Mouse (Mus musculus) CH12.LX (cell line): ENCODE data around the gene Fancd2. TPM values are rescaled to one million over a fixed set of nuclear protein-coding genes. Genes with fewer than 3 reads are reported as not detected.
A peak's percentile ranks its signal among the peaks of the same experiment; 100 is the strongest.

Experiments
- CHD2 ChIP-seq: IDR thresholded peaks from 2 replicates; pipeline ENCODE4 v1.6.1; 2011; ENCODE audit warnings: low read length, improper control_type of control experiment
- HCFC1 ChIP-seq: IDR thresholded peaks from 2 replicates; pipeline ENCODE4 v1.6.1; 2012; ENCODE audit warnings: low read depth, mild to moderate bottlenecking, inconsistent platforms, low read length, improper control_type of control experiment
- MEF2A ChIP-seq: IDR thresholded peaks from 2 replicates; pipeline ENCODE4 v1.6.1; 2014; ENCODE audit warnings: low read depth, mild to moderate bottlenecking, inconsistent platforms, low read length, improper control_type of control experiment, borderline replicate concordance
- MYC ChIP-seq: IDR thresholded peaks from 2 replicates; pipeline ENCODE4 v1.6.1; 2011; ENCODE audit warnings: low read depth, mild to moderate bottlenecking, improper control_type of control experiment, low read length
- NRF1 ChIP-seq: IDR thresholded peaks from 2 replicates; pipeline ENCODE4 v1.6.1; 2014; ENCODE audit warnings: low read depth, mild to moderate bottlenecking, inconsistent platforms, low read length, improper control_type of control experiment, moderate library complexity
- RCOR1 ChIP-seq: conservative IDR thresholded peaks from 2 replicates; pipeline ENCODE4 v1.6.1; 2012; ENCODE audit warnings: low read depth, mild to moderate bottlenecking, inconsistent platforms, low read length, improper control_type of control experiment
- UBTF ChIP-seq: IDR thresholded peaks from 2 replicates; pipeline ENCODE4 v1.6.1; 2012; ENCODE audit warnings: low read depth, mild to moderate bottlenecking, inconsistent platforms, low read length, improper control_type of control experiment, moderate library complexity
- USF2 ChIP-seq: conservative IDR thresholded peaks from 2 replicates; pipeline ENCODE4 v1.6.1; 2011; ENCODE audit warnings: low read depth, low read length, improper control_type of control experiment
- polyA plus RNA-seq: library from polyadenylated mRNA; unstranded; fragments of >175 nt; gene quantifications from 2 replicates; pipeline ENCODE4 v1.2.1, GENCODE M21; 2012; ENCODE audit warnings: low read depth; ENCODE audit not compliant: insufficient read length
- total RNA-seq, 2 experiments: library from RNA; depleted of rRNA; stranded (reverse); fragments of 300-350 nt in 1 of 2; fragments of >200 nt in 1 of 2; gene quantifications; 2 replicates each; pipeline ENCODE4 v1.2.3; 2012 to 2014

Fancd2 gene
- total and polyA plus RNA-seq, 3 experiments = 25.5 to 32.7 (median 30.2) TPM

DNA sequence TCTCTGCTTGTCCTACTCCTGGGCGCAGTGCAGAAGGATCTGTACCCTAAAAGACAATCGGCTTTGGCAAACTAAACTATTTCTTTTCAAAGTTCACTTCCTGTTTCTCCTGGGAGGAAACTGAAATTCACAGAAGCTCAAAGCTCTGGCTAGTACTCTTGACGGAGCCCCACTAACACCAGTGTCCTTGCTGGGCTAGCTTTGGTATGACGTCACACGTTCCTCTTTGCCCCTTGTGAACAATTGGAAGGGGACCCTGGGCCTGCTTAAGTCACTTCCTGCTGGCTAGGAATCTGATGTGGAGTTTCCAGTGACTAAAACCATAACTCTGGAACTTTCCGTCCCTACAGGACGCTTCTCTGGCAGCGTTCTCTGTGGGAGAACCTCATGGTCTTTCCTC is 113.3 kb downstream of the Fancd2 start (continued):
- TF ChIP-seq HCFC1 (peak; percentile 31; the same call in 1 of the 2 replicates), MYC (0 out of 2 replicates have a peak, but pooled peaks have one; percentile 28), MEF2A (peak; percentile 69; the same call in 1 of the 2 replicates), RCOR1 (no peak; the same call in 1 of the 2 replicates), NRF1 (no peak), UBTF (no peak), USF2 (no peak), CHD2 (no peak)
- TF ChIP-seq, all 38 proteins: peak for 11

Other genes starting within 250 kb of the Fancd2 start
Only the 20 nearest of the 22 such genes appear.
- 12.5 and 13.8 TPM in 2 replicates for gene Ogg1, start 204.7 kb upstream of the Fancd2 start, total RNA-seq (2012; rRNA removed)
- 14.4 and 14.5 TPM in 2 replicates for gene Ogg1, start 204.7 kb upstream of the Fancd2 start, total RNA-seq (2014; rRNA removed)
- 19.5 and 20.1 TPM in 2 replicates for gene Ogg1, start 204.7 kb upstream of the Fancd2 start, polyA plus RNA-seq
- gene Camk1, start 187.7 kb upstream of the Fancd2 start, total RNA-seq (2012; rRNA removed) = 4.1 and 5.3 TPM in 2 replicates
- 0.20 and 0.36 TPM in 2 replicates for gene Camk1, start 187.7 kb upstream of the Fancd2 start, total RNA-seq (2014; rRNA removed)
- 0.97 and 1.4 TPM in 2 replicates for gene Camk1, start 187.7 kb upstream of the Fancd2 start, polyA plus RNA-seq
- 14.6 and 19.4 TPM in 2 replicates for gene Tada3, start 153.8 kb upstream of the Fancd2 start, total RNA-seq (2012; rRNA removed)
- 7.2 and 7.6 TPM in 2 replicates for gene Tada3, start 153.8 kb upstream of the Fancd2 start, total RNA-seq (2014; rRNA removed)
- 24.8 and 28.2 TPM in 2 replicates for gene Tada3, start 153.8 kb upstream of the Fancd2 start, polyA plus RNA-seq
- gene Arpc4, start 153.6 kb upstream of the Fancd2 start, total RNA-seq (2012; rRNA removed) = 150 and 190 TPM in 2 replicates
- gene Arpc4, start 153.6 kb upstream of the Fancd2 start, total RNA-seq (2014; rRNA removed) = 202 and 234 TPM in 2 replicates
- gene Arpc4, start 153.6 kb upstream of the Fancd2 start, polyA plus RNA-seq = 314 and 345 TPM in 2 replicates
- gene Ttll3, start 142.4 kb upstream of the Fancd2 start, total RNA-seq (2012; rRNA removed) = 5.1 and 5.3 TPM in 2 replicates
- gene Ttll3, start 142.4 kb upstream of the Fancd2 start, total RNA-seq (2014; rRNA removed) = 0.87 and 1.8 TPM in 2 replicates
- 4.4 and 5.1 TPM in 2 replicates for gene Ttll3, start 142.4 kb upstream of the Fancd2 start, polyA plus RNA-seq
- gene Rpusd3, start 112.3 kb upstream of the Fancd2 start, total RNA-seq (2012; rRNA removed) = 26.3 and 28.6 TPM in 2 replicates
- 18.8 and 22.1 TPM in 2 replicates for gene Rpusd3, start 112.3 kb upstream of the Fancd2 start, total RNA-seq (2014; rRNA removed)
- 18.5 and 26.5 TPM in 2 replicates for gene Rpusd3, start 112.3 kb upstream of the Fancd2 start, polyA plus RNA-seq
- gene Cidec, start 95.9 kb upstream of the Fancd2 start, total RNA-seq (2012; rRNA removed) = 0.17 TPM in 1 of 2 replicates, not detected in the other
- gene Cidec, start 95.9 kb upstream of the Fancd2 start, total RNA-seq (2014; rRNA removed) = not detected in 2 replicates
- gene Cidec, start 95.9 kb upstream of the Fancd2 start, polyA plus RNA-seq = 0.14 TPM in 1 of 2 replicates, not detected in the other
- 69.2 and 83.9 TPM in 2 replicates for gene Jagn1, start 89.1 kb upstream of the Fancd2 start, total RNA-seq (2012; rRNA removed)
- 90.4 and 106 TPM in 2 replicates for gene Jagn1, start 89.1 kb upstream of the Fancd2 start, total RNA-seq (2014; rRNA removed)
- 88.3 and 103 TPM in 2 replicates for gene Jagn1, start 89.1 kb upstream of the Fancd2 start, polyA plus RNA-seq
- 0.13 TPM in 1 of 2 replicates, not detected in the other for gene Il17re, start 73.2 kb upstream of the Fancd2 start, total RNA-seq (2012; rRNA removed)
- not detected in 2 replicates for gene Il17re, start 73.2 kb upstream of the Fancd2 start, total RNA-seq (2014; rRNA removed)
- 0.13 TPM in 1 of 2 replicates, not detected in the other for gene Il17re, start 73.2 kb upstream of the Fancd2 start, polyA plus RNA-seq
- gene Il17rc, start 60.3 kb upstream of the Fancd2 start, total RNA-seq (2012; rRNA removed) = not detected in 2 replicates
- gene Il17rc, start 60.3 kb upstream of the Fancd2 start, total RNA-seq (2014; rRNA removed) = not detected in 2 replicates
- gene Il17rc, start 60.3 kb upstream of the Fancd2 start, polyA plus RNA-seq = not detected in 2 replicates
- 4.3 and 6.2 TPM in 2 replicates for gene Creld1, start 48.4 kb upstream of the Fancd2 start, total RNA-seq (2012; rRNA removed)
- gene Creld1, start 48.4 kb upstream of the Fancd2 start, total RNA-seq (2014; rRNA removed) = 3.3 and 3.4 TPM in 2 replicates
- 12.9 and 14.3 TPM in 2 replicates for gene Creld1, start 48.4 kb upstream of the Fancd2 start, polyA plus RNA-seq
- not detected in 2 replicates for gene Prrt3, start 29.8 kb upstream of the Fancd2 start, total RNA-seq (2012; rRNA removed)
- gene Prrt3, start 29.8 kb upstream of the Fancd2 start, total RNA-seq (2014; rRNA removed) = not detected in 2 replicates
- not detected in 2 replicates for gene Prrt3, start 29.8 kb upstream of the Fancd2 start, polyA plus RNA-seq
- 52.7 and 62.2 TPM in 2 replicates for gene Emc3, start within 50 bp of the Fancd2 start, total RNA-seq (2012; rRNA removed)
- gene Emc3, start within 50 bp of the Fancd2 start, total RNA-seq (2014; rRNA removed) = 87.5 and 90.9 TPM in 2 replicates
- 64.6 and 64.9 TPM in 2 replicates for gene Emc3, start within 50 bp of the Fancd2 start, polyA plus RNA-seq
- gene Fancd2os, start 69.0 kb downstream of the Fancd2 start, total RNA-seq (2012; rRNA removed) = not detected in 2 replicates
- not detected in 2 replicates for gene Fancd2os, start 69.0 kb downstream of the Fancd2 start, total RNA-seq (2014; rRNA removed)
- 0.31 and 0.45 TPM in 2 replicates for gene Fancd2os, start 69.0 kb downstream of the Fancd2 start, polyA plus RNA-seq
- 112 and 122 TPM in 2 replicates for gene Brk1, start 73.1 kb downstream of the Fancd2 start, total RNA-seq (2012; rRNA removed)
- gene Brk1, start 73.1 kb downstream of the Fancd2 start, total RNA-seq (2014; rRNA removed) = 224 and 245 TPM in 2 replicates
- gene Brk1, start 73.1 kb downstream of the Fancd2 start, polyA plus RNA-seq = 142 and 145 TPM in 2 replicates
- gene Vhl, start 92.3 kb downstream of the Fancd2 start, total RNA-seq (2012; rRNA removed) = 14.2 and 17.6 TPM in 2 replicates
- 32.6 and 36.6 TPM in 2 replicates for gene Vhl, start 92.3 kb downstream of the Fancd2 start, total RNA-seq (2014; rRNA removed)
- 19.2 and 23.1 TPM in 2 replicates for gene Vhl, start 92.3 kb downstream of the Fancd2 start, polyA plus RNA-seq
- gene Irak2, start 106.8 kb downstream of the Fancd2 start, total RNA-seq (2012; rRNA removed) = 31.6 and 39.5 TPM in 2 replicates
- 26.9 and 30.0 TPM in 2 replicates for gene Irak2, start 106.8 kb downstream of the Fancd2 start, total RNA-seq (2014; rRNA removed)
- gene Irak2, start 106.8 kb downstream of the Fancd2 start, polyA plus RNA-seq = 32.5 and 38.6 TPM in 2 replicates
- gene Tatdn2, start 165.4 kb downstream of the Fancd2 start, total RNA-seq (2012; rRNA removed) = 35.1 and 62.5 TPM in 2 replicates
- gene Tatdn2, start 165.4 kb downstream of the Fancd2 start, total RNA-seq (2014; rRNA removed) = 34.5 and 35.5 TPM in 2 replicates
- 58.0 and 70.8 TPM in 2 replicates for gene Tatdn2, start 165.4 kb downstream of the Fancd2 start, polyA plus RNA-seq
- gene Ghrl, start 188.2 kb downstream of the Fancd2 start, total RNA-seq (2012; rRNA removed) = not detected in 2 replicates
- not detected in 2 replicates for gene Ghrl, start 188.2 kb downstream of the Fancd2 start, total RNA-seq (2014; rRNA removed)
- 1.1 and 2.6 TPM in 2 replicates for gene Ghrl, start 188.2 kb downstream of the Fancd2 start, polyA plus RNA-seq
- 209 and 244 TPM in 2 replicates for gene Sec13, start 209.1 kb downstream of the Fancd2 start, total RNA-seq (2012; rRNA removed)
- gene Sec13, start 209.1 kb downstream of the Fancd2 start, total RNA-seq (2014; rRNA removed) = 257 and 267 TPM in 2 replicates
- 145 and 156 TPM in 2 replicates for gene Sec13, start 209.1 kb downstream of the Fancd2 start, polyA plus RNA-seq